Mouse (Mus musculus) embryo, embryonic 11 days (tissue): ENCODE results near the gene Scn2b.

Experiments used
- DNase-seq: peaks from one replicate; pipeline ENCODE4 v3.0.0-alpha.2; 2015

Scn2b gene

DNA sequence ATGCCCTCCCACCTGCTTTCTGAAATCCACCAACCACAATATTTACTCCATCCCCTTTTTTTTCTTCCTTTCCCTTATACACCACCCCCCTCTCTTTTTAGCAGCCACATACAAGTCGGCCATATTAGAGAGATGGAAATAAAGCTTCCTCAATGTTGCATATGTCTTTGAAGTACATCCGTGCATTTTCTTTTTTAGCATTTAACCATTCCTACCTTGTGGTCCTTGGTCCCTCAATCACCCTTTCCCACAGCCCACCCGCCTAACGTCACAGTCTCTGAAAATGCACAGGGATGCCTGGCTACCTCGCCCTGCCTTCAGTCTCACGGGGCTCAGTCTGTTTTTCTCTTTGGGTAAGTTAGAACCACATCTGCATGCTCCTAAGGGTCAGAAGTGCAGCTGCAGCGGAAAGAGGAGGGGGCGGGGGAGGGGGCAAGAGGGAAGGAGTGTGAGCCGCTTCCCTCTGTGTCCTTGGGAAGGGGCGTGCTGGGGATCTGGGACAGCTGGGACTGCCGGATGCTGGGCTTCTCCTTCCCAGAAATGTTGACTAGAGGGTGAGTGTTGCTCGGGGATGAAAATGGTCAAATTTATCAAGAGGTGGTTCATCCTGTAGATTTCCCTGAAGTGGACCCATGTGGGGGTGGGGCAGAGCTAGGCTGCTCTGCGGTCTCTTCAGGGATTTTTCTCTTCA, at the start of gene Scn2b:
TSS of gene Scn2b (plus strand) at position 42 of the 691 bp plus-strand sequence.
- DNase-seq = peak; percentile 61

DNA sequence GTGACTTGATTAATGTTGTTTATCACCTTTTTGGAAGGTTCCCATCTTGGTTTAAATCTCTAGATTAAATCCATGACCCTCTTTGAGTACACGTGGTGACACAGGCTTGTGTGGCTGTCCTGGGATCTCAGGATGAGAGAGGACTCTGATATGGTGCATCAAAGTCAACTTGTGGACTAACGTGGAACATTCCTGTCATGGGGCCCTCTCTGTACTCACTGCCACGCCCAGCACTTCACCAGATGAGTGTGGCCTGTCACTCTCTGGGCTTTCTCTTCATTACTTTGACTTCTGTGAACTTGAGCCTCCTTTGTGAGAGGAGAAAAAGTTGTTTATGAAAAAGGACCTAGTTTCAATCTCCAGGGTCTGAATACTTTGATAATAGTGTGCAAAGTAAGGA, 45.8 kb upstream of the Scn2b start:
- DNase-seq = no peak

DNA sequence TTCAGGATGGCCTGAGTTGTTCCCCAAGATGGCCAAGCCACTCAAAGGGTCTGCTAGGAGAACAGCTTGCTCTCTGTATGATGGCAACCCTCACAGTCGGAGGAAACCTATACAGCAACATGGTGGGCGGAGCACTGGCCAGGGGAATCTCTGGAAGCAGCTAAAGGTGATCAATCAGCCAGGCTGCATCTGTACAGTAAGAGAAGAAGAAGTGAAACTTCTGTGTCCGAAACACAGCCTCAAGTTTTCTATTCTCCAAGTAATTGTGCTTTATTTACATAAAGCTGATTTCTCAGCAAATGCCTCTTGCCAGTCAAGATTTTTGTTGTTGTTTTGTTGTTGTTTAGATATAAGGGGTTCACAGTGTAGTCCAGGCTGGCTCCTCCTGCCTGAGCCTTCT, 39.7 kb upstream of the Scn2b start:
- DNase-seq = no peak

DNA sequence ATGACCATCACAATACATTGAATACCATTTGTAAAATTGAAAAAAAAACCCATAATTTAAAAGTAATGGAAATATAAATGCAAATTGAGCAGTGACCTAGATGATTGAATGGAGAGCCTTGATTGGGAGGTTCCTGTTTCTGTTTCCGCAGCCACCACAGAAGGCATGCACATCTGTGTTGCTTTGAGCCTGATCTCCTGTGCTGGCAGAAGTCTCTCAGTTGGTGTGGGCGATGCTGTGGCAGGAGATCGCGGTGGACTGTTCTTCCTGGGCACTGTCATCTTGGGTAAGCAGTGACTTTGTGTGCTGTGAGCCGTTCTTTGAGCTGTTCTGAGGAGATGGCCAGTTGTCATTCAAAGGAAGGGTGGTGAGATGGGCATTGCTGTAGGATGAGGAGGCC, 38.6 kb upstream of the Scn2b start, which contains the start of gene Jaml:
TSS of gene Jaml (plus strand) at position 173 of the 400 bp plus-strand sequence.
- DNase-seq = no peak

DNA sequence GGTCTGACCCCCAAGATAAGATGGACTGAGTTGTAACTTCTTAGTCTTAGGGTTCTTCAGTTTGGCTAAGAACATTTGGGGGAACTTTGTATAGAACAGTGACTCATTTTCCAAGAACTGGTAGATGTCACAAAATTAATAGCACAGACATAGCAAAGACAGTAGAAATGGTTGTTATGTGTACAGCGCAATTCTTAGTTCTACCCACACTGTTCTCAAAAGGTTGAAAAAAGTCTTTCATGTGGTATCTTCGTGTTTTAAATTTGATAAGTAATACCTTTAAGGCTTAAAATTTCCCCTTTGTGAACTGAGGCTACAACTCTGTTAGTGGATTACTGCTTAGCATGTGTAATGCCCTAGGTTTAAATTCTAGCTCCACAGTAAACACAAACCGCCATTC, 34.5 kb upstream of the Scn2b start:
- no peak for DNase-seq

DNA sequence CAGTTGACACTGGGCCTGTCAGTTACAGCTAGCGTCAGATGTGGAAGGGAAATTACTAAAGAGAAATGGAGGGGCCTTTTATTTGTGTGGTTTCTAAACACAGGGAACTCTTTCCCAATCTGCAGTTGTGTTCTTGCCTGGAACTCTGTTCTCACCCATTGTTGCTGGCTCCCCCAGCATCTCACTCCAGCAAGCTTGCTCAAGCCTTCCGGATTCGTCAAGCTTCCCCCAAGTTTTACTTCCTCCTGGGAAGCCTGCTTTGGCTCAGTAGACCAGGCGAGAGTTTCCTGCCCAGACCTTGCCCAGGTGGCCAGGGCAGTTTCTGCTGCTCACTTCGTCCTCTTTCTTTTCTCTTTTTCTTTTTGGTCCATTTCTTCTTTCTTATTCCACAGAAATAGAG, 33.0 kb upstream of the Scn2b start:
- no peak for DNase-seq

DNA sequence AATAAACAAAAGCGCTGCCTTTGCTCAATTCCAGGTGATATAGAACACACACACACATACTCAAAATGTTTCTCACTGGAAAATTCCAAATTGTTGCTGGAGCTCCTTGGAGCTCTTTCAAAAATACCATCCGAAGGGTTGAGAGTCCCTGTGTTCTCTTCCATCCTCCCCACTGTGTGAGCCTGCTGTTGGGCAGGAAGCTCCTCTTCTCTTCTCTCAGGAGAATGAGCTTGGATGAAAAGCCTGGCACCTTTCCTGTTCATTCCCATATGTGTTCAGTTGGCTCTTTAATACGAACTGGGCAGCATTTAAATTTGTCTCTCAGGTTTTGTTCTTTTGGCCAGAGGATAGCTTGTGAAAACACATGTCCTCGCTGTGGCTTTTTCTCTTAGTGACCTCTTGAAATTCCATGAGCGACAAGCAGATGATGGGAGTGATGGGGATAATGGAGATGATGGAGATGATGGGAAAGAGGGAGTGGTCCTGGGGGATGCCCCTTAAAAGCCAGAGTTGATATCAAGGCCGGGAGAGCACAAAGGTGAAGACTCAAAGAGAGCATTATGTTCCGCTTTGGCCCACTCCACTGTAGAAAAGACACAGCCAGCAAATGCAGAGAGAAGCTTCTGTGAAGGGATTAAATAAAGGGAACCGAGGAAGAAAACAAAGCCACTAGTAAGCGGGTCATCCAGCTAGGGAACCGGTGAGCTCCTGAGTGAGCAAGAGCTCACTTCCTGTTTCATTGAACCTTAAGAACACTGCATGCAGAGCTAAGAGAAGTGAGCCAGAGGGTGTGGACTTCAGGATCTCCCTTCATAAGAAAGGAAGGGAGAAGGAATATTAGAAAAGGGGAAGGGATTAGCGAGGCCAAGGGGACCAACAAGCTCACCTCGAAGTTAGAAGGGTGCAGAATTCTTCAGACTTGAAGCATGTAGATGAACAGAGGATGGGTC, 31.6 kb upstream of the Scn2b start:
- no peak for DNase-seq

DNA sequence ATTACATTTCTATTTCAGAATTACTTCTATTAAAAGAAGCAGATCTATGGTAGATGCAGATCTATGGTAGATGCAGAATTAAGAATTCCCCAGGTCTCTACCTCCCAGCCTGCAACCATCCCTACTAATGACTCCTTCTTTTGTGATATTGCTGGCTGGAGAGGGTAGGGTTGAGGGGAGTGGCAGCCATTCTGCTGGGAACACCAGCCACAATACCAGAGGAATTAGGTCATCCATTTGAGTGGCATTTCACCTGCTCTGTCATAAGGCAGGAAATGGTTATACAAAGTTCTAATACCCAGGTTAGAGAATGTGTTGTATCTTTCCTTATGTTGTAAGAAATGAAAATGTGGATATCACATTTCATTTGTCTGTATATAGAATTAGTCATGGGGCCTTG, 29.5 kb upstream of the Scn2b start:
- no peak for DNase-seq

DNA sequence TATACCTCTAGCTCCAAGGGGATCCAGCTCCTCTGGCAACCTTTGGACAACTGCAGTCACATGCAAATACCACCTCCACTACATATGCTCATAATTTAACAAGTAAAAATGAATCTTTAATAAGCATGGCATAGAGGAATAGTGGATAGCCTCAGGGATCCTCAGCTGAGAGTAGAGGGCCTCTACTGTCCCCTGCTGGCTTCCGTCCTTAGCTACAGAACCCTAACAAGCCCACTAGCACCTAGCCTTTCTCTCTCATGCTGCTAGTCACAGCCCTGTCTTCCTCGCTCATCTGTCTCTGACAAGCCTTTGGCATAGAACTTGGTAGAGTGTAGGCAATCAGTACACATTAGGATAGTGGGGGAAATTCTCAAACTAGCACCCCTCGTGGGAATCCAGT, 26.8 kb upstream of the Scn2b start:
- no peak for DNase-seq

DNA sequence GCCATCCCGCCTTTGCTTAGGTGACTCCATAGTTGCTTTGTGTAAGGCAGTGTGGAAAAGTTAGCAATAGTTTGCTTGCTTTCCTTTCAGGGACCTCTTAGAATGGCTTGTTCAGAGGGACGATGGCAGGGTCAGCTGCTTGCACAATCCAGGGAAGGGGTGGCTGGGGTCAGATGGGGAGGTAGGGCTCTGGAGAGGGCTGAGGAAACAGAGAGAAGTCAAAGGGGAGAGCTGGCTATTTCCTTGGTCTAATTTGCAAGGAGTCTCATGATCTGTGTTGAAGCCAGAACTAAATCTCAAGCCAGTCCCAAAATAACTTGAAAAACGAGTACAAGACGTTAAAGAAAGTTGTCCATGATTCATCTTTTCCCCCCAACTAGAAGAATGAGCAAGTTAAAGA, 24.9 kb upstream of the Scn2b start:
- DNase-seq = no peak

DNA sequence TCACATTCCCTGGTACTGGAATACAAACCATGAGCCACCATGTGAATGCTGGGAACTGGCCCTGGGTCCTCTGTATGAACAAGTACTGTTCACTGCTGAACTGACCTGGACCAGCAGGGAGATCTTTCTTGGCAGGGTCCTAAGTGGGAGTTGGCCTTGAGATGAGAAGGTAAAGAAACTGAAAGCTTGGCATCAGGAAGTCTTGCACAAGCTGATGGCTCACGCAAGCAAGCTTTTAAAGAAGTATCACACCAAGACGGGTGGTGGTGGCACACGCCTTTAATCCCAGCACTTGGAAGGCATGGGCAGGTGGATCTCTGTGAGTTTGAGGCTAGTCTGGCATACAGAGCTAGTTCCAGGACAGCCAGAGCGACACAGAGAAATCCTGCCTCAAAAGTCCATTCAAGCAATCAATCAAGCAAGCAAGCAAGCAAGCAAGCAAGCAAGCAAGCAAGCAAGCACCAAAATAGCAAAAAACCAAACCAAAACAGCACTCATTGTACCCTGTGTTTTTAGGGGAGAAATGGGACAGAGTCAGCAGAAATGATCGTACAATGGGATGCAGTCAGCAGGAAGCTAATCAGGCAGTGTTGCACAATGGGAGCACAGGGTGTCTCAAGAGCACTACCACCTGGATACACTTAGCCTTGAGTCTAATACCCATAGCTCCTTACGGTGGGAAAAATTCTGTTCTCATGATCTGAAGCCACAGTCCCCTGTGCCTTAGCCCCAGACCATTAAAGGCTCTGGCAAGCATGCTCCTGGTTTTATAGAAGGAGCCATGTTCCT, 22.2 kb upstream of the Scn2b start:
- DNase-seq = no peak

DNA sequence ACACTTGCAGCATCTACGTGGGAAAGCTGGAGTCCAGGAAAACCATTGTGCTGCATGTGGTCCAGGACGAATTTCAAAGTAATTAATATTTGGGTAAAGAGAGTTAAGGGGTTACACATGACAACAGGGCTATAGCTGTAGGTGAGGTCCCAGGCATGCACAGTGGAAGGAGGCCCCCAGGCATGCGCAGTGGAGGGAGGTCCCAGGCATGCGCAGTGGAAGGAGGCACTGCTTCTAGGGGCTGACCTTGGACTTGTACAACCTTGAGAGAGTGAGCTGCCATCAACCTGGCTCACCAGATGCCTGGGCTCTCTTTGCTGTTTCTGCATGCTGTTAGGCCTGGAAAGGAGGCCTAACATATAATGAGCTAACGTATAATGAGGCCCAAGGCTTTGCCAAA, 19.7 kb upstream of the Scn2b start:
- no peak for DNase-seq

DNA sequence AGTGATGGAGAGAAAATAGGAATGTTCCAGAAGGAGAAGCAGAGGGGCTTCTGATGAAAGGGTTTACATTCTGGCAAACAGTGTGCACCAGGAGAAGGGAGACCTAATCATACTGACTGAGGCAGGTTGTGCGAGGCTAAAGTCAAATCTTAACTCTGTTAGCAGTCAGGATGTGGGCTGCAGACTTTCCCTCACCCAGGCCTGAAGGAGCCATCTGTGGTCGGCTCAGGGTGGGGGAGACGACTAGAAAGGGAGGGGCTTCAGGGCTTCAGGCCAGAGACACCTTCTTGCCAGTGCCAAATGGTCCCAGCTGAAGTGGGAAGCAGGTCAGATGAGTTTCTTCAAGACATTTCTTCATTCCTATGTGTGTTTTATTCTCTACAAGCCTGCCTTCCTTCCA, 19.2 kb upstream of the Scn2b start:
- DNase-seq = no peak

DNA sequence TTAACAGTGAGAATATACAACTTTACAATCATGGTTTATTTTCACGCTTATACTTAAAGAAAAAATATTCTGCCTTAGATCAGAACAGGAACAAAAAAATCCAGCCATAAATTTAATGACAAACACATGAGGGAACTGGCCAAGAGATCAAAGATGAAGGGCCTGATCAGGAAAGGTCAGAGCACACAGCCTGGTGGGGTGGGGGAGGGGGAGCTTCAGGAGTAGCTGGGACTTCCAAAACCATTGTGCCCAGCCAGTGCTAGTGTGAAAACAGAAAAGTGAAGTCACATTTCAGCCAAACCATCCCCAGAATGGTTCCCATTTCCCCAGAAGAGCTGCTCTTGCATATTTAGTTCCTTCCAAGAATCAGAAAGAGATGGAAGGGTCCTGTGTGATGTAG, 15.1 kb upstream of the Scn2b start:
- peak; percentile 41 for DNase-seq

DNA sequence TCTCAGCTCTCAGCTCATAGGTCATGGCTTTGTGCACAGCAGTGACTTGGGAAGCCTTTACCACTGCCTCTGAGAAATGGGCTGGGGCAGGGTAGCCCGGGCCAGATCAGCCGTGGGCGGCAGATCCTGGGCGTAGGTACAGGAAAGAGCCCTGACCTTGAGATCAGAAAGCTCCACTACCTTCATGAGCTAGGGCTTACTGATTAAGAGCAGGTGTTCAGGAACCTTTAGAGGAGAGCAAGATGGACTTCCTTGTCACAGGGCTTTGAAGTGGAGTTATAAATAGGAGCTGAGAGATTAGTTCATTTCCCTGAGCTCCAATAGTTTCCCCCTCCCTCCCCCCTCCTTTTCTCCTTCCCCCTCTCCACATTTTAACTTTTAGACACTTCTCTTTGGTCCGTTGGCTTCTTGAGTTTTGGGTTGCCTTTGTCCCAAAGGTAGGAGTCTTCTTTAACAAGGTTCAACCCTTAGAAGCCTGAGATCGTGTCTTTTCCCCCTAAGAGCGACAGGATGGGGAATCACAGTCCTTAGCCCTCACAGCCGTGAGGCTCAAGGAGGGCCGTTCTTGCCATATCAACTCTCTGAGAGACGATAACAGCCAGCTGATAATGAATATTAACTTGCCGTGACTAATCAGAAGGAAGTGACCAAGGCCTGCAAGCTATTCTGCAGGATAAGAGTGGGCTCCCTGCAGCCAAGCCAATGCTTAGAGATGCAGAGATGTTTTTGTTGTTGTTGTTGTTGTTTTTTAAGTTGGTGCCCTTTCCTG, 14.2 kb upstream of the Scn2b start:
- peak; percentile 28 for DNase-seq

DNA sequence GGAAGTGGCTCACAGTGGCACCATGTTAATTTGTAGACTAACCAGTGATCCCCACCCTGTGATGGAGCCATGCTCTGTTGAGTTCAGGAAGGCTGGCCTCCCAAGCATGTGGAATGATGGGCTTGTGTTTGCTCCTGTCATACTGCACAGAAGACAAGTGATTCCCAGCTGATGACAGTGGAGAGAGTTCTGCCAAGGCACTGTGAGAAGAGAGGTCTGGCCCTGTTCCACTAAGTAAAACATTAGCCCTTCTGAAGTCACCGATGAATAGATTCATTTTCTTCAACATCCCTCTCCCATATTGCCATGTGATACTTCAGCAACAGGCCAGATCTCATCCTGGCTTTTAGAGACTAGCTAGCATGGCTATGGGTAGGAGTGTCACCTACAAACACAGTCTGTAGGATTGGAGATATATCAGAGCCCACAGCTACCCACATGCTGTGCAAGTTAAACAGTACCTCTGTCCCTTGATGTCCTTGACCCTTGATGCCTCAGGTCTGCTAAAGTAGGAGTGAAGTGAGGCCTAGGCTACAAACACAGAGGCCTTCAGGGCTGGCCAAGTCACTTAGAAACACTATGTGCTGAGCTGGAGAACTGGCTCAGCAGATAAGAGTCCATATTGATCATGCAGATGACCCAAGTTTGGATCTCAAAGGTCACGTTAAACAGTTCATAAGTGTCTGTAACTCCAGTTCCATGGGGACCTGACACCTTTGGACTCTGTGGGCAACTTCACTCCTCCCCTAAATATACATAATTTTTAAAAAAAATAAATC, 11.8 kb upstream of the Scn2b start:
- DNase-seq = no peak

DNA sequence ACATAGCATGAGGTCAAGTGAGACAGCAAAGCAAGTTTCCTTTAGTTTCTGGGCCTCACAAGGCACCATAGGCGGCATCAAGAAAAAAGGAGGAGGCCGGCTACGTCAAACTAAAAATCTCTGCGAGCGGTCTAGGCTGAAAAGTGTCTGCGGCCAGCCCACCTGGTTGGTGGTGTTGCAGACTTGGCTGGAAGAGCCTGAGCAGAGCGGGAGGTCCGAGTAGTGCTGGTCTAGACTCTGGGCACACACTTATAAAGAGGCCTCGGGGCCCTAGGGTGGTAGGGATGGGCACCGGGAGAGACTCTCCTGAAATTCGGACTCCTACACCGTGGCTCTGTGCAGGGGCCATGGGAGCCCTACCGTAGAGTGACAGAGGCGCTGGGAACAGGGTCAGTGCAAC, 1.9 kb upstream of the Scn2b start:
- peak; percentile 87 for DNase-seq

DNA sequence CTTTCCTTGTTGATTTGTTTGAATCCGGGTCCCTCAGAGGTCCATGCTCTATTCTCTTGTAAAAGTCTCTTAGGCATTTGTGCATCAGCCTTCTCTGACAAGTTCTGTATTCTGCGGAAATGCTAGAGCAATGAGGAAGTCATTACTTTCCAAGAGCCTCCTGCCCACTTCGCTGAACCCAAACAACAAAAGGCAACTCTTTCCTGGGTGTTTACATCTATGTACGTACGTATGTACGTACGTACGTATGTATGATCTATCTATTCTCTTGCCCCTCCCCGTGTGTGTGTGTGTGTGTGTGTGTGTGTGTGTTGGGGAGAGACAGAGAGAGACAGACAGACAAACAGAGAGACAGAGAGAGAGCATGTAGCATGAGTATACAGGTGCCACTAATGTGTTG, 763 bp upstream of the Scn2b start:
- DNase-seq = no peak

DNA sequence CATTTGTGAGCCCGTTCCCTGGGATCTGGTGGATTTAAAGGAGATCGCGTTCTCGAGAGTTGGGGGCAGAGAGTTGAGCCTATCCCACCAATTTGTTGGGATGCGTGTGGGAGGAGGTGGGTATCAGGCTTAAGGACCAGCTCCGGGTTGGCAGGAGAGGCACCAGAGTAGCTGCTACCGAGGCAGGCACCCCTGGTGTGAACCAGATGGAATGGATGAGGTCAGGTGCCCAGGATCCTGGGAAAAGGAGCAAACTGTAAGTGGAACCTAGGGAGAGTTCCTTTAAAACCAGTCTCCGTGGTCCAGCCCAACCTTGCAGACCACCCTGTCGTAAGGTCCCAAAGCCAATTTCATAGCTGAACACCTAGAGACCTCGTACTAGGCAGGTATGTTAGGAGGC, 970 bp downstream of the Scn2b start:
- DNase-seq = no peak

DNA sequence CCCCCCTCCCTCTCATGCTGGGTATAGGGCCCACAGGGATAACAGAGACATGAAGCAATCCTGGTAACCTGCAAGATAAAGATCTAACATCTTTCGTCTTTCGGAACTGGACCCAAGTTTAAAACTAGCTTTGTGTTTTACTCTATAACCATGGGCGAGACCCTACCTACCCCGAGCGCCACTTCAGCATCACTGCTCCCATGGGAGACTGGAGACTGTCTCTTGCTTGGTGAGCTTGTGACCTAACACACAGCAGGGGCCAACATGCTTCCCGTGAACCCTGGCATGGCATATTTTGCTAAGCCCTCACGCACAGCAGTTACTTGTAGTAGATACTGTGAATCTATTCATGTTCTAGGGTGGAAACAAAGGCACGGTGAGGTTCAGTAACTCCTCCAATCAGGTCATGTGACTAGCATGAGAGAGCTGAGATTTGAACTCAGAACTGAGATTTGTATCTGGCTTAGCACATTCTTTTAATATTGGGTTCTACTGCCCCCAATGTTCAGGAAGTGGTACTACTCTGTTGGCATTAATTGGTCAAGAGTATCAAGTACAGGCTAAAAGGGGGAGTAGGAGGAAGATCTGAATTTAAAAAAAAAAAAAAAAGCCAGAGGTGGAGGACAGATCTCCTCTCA, 1.9 kb downstream of the Scn2b start:
- DNase-seq = no peak

DNA sequence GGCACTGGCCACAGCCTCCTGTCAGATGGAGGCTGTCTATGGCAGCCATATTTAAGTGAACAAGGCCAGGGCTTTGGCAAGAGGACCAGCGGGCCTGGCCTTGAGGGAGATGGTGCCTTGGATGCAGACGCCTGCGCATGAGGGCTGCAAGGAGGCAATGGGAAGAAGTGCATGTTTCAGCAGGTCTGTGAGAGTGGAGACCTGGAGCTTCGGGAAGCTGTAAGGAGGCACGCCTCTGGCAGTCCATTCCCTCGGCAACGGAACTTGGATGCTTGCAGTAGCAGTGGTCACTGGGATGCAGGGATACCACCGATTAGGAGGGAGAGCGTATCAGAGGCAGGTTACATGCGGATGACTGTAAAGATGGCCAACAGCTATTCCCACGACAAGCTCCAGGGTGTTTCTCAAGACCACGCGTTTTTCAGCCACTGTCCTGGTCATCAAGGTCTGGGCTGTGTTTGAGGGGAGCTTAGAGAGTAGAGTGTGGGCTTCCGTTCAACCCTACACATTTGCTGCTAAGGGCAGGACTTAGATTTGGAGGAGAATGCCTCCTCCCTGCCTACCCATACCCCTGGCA, 2.5 kb downstream of the Scn2b start:
- DNase-seq = no peak
